Mouse (Mus musculus) thymus, adult 2 months (tissue): ENCODE data around the gene Slc51b. TPM values are rescaled to one million over a fixed set of nuclear protein-coding genes. Genes with fewer than 3 reads are reported as not detected.

Source experiments
- DNase-seq: peaks from one replicate; pipeline ENCODE4 v3.0.0; 2021
- H3K27ac ChIP-seq: fragments of 200-500 bp; 2 replicates; pipeline ENCODE4 v1.5.1; 2012; ENCODE audit warnings: low read length, control low read depth; ENCODE audit not compliant: control insufficient read depth, insufficient read depth
- H3K27me3 ChIP-seq: fragments of 200-500 bp; 2 replicates; pipeline ENCODE4 v1.6.1; 2012; ENCODE audit warnings: mild to moderate bottlenecking, low read length, moderate library complexity, mixed read lengths; ENCODE audit not compliant: control insufficient read depth, insufficient read depth
- H3K36me3 ChIP-seq: fragments of 200-500 bp; 2 replicates; pipeline ENCODE4 v1.6.1; 2012; ENCODE audit warnings: mild to moderate bottlenecking, low read length, moderate library complexity; ENCODE audit not compliant: control insufficient read depth, insufficient read depth
- H3K4me1 ChIP-seq: fragments of 200-500 bp; replicated peaks from 2 replicates; pipeline ENCODE4 v1.6.1; 2012; ENCODE audit warnings: low read length; ENCODE audit not compliant: control insufficient read depth, insufficient read depth
- H3K4me3 ChIP-seq: fragments of 200-500 bp; 2 replicates; pipeline ENCODE4 v1.5.1; 2012; ENCODE audit warnings: mild to moderate bottlenecking, low read length, control low read depth, moderate library complexity; ENCODE audit not compliant: control insufficient read depth, insufficient read depth
- CTCF ChIP-seq: fragments of 200-500 bp; IDR thresholded peaks from 2 replicates; pipeline ENCODE4 v1.5.1; 2012; ENCODE audit warnings: mild to moderate bottlenecking, control low read depth, low read length, moderate library complexity, borderline replicate concordance; ENCODE audit not compliant: control insufficient read depth, poor library complexity, insufficient read depth; ENCODE audit errors: extremely low read depth
- POLR2A ChIP-seq: fragments of 200-500 bp; IDR thresholded peaks from 2 replicates; pipeline ENCODE4 v1.6.1; 2012; ENCODE audit warnings: mild to moderate bottlenecking, low read length, control low read depth, moderate library complexity; ENCODE audit not compliant: control insufficient read depth, poor library complexity, insufficient read depth; ENCODE audit errors: extremely low read depth
- WGBS: fragments of 180-500 bp; shearing (Covaris S2); methylation state at CpG from one replicate; pipeline ENCODE4 v1.1.7; 2018; 5-methylcytosine and 5-hydroxymethylcytosine counted together
- polyA plus RNA-seq: library from polyadenylated mRNA; depleted of rRNA; stranded (reverse); fragments of >200 nt; gene quantifications from 2 replicates; pipeline ENCODE4 v1.2.3, GENCODE M21; 2012

Gene Slc51b
- polyA plus RNA-seq, 1 experiment, result 0.22 TPM

- H3K4me3 ChIP-seq, result no peak overlapping the region
Observed at GRCm38 (mm10) chr9:65460198-65460597, 37.4 kb upstream of the Slc51b start.

GRCm38 (mm10) chr9:65458975-65459374, 36.2 kb upstream of the Slc51b start:
- Histone ChIP-seq H3K4me1 (peaks cover 6% of the 10 kb centered on the region), H3K27ac (no peak overlapping the region), H3K36me3 (no peaks in the 10 kb centered on the region), H3K27me3 (no peaks in the 10 kb centered on the region), H3K4me3 (no peak overlapping the region)
- no peak for DNase-seq
- no peak for TF ChIP-seq POLR2A
- TF ChIP-seq CTCF, result no peak
- WGBS, result 94% methylated on average over 2 of the region's 2 CpGs

More at GRCm38 (mm10) chr9:65460198-65460597, 37.4 kb upstream of the Slc51b start:
- 86% methylated on average over 3 of the region's 3 CpGs for WGBS
- H3K27ac ChIP-seq, result no peak overlapping the region
- H3K36me3 ChIP-seq, result no peaks in the 10 kb centered on the region
- TF ChIP-seq CTCF (no peak), POLR2A (no peak)
- no peaks in the 10 kb centered on the region for H3K27me3 ChIP-seq
- peaks cover 10% of the 10 kb centered on the region for H3K4me1 ChIP-seq
- DNase-seq, result no peak

- Histone ChIP-seq H3K36me3 (peaks cover 65% of the 10 kb centered on the region), H3K4me3 (no peak overlapping the region), H3K4me1 (no peaks in the 10 kb centered on the region), H3K27me3 (no peaks in the 10 kb centered on the region), H3K27ac (no peak overlapping the region)
- 91% methylated on average over 6 of the region's 6 CpGs for WGBS
- DNase-seq, result no peak
- TF ChIP-seq POLR2A (no peak), CTCF (no peak)
Observed at GRCm38 (mm10) chr9:65447951-65448350, 25.2 kb upstream of the Slc51b start.

- 98% methylated on average over 4 of the region's 4 CpGs for WGBS
- DNase-seq, result no peak
- no peak overlapping the region for H3K27ac ChIP-seq
- H3K36me3 ChIP-seq, result peaks cover 70% of the 10 kb centered on the region
- no peak overlapping the region for H3K4me3 ChIP-seq
- TF ChIP-seq CTCF (no peak), POLR2A (no peak)
- H3K27me3 ChIP-seq, result no peaks in the 10 kb centered on the region
- no peaks in the 10 kb centered on the region for H3K4me1 ChIP-seq
Observed at GRCm38 (mm10) chr9:65444692-65445091, 21.9 kb upstream of the Slc51b start.

- WGBS, result under 1% methylated on average over 54 of the region's 54 CpGs
- peaks cover 4% of the 10 kb centered on the region for H3K4me1 ChIP-seq
- H3K4me3 ChIP-seq, result peak within 1 kb of the TSS; percentile 76
- no peaks in the 10 kb centered on the region for H3K27me3 ChIP-seq
- H3K36me3 ChIP-seq, result peaks cover 11% of the 10 kb centered on the region
- DNase-seq, result peak; percentile 98
- no peak within 1 kb of the TSS for H3K27ac ChIP-seq
- TF ChIP-seq CTCF, result no peak; the same call in 1 of the 2 replicates
- TF ChIP-seq POLR2A, result peak; percentile 66; the same call in 1 of the 2 replicates
Observed at GRCm38 (mm10) chr9:65435671-65436301, 13.0 kb upstream of the Slc51b start, which contains the start of gene Mtfmt. Gene Mtfmt, plus strand, starts transcription at chr9:65435782.

GRCm38 (mm10) chr9:65435211-65435610, 12.5 kb upstream of the Slc51b start:
- TF ChIP-seq CTCF, result no peak
- no peak for TF ChIP-seq POLR2A
- H3K27me3 ChIP-seq, result no peaks in the 10 kb centered on the region
- peaks cover 4% of the 10 kb centered on the region for H3K4me1 ChIP-seq
- H3K27ac ChIP-seq, result no peak overlapping the region
- peaks cover 5% of the 10 kb centered on the region for H3K36me3 ChIP-seq
- no peak overlapping the region for H3K4me3 ChIP-seq
- DNase-seq, result no peak
- WGBS, result 76% methylated on average over 4 of the region's 4 CpGs
